Mouse (Mus musculus) layer of hippocampus, adult 8-10 months (tissue): ENCODE measurements around the gene Wbp11. TPM values are rescaled to one million over a fixed set of nuclear protein-coding genes. Genes with fewer than 3 reads are reported as not detected.
A peak's percentile ranks its signal among the peaks of the same experiment; 100 is the strongest.
"Not testable (repeated sequence)": the region's sequence is repeated elsewhere in the genome, so short reads cannot be mapped to it uniquely, and the experiment has no call there.

Experiments used
- DNase-seq, 2 experiments: peaks; one replicate each; pipeline ENCODE4 v3.0.0; 2022; ENCODE audit warnings: low spot score in 2 of 2
- total RNA-seq, 4 experiments: library from RNA; stranded (reverse); gene quantifications; 2 replicates each; pipeline ENCODE4 v1.2.4; 2022

Gene Wbp11
- total RNA-seq, 4 experiments from 2014 or later, result 115 to 129 (median 123) TPM

DNA sequence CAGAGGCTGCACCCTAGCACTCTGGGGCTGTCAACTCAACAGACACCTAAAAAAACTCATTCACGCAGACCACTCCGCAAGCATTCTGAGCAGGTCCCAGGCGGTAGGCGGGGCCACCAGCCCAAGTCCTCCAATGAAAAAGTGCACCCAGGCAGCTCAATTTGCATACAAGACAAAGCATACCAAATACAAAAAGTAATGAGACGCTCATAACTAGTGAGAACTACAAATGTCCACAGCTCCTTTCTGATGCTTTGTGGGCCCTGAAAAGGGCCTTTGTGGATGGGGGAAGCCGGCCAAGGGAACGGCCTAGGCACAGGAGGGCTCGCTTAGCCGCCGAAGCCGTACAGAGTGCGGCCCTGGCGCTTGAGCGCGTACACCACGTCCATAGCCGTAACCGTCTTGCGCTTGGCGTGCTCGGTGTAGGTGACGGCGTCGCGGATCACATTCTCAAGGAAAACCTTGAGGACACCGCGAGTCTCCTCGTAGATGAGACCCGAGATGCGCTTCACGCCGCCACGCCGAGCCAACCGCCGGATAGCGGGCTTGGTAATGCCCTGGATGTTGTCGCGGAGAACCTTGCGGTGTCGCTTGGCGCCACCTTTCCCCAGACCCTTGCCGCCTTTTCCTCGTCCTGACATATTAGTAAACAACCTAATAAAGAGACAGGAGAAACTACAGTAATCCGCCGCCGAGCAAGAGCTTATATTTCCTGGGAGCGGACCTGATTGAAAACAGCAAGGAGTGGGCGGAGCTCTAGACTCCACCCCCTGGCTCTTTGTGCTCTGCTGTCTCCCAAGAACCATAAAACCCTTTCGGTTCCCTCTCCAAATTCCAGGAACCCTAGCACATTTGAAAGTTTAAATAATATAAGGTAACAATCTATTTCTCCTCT lies 24.0 kb downstream of the Wbp11 start, which contains the start of gene Hist4h4:
Gene Hist4h4 (minus strand): TSS at position 677 of the 895 bp plus-strand sequence.
- DNase-seq, result peak; percentile 91 to 98

DNA sequence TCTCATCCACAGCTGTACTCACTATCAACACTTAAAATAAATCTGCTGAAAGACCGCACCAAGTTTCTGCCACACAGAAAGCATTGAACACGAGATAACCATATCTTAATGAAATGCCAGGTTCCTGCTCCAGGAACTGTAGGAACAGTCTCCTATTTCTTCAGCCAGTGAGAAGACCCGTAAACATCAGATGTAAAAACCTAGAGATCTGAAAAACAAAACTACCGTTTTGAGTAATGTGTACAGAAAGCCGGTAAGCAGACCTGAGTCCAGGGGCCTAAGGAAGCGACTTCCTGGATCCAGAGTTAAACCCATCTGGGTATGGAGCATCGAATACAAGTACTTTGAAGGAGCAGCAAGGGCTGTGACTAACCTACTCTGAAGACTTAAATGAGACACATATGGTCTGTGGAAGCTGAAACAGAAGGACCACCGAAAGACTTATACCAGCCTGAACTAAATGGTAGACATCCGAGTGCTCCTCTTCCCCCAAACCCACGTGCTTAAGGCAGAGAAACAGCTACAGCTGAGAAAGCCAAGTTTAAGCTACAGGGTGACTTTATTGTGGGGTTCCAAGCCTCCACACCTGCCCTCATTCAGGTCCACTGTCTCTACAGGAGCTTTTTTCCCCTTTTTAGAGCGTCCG lies 24.8 kb downstream of the Wbp11 start:
- DNase-seq, result no peak

DNA sequence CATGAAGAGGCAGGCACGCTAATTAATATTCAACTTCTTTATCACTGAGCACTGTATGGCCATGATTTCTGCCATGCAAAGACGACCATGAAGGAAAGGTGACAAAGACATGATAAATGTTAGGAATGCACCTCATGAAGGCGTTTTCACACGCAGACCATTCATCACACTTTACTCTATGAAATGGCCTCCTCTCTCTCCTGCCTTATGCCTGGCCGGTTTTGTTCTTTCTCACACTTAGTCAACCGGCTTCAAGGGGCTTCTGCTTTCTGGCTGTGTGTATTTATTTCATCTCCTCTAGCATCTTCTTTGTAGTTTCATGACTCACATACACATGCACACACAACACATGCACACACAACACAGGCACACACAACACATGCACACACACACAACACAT lies 26.8 kb downstream of the Wbp11 start:
- no peak for DNase-seq

DNA sequence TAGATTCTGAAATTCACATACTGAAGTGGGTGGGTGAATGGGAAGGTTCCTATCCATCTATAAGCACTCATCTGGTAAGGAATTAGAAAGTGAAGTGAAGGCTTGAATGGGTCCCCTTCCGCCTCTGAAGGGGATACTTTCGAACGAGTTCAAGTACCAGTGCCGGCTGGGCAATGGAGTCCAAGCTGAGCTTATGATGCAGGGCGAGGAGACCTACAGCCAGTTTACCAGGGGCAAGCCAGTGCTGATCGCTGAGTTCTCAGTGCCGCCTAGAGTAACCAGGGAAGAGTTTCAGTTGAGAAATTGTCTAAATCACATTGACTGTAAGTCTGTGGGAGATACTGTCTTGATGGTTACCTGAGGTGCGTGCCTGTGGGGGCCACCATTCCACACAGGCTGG lies 27.3 kb downstream of the Wbp11 start:
- no peak for DNase-seq

DNA sequence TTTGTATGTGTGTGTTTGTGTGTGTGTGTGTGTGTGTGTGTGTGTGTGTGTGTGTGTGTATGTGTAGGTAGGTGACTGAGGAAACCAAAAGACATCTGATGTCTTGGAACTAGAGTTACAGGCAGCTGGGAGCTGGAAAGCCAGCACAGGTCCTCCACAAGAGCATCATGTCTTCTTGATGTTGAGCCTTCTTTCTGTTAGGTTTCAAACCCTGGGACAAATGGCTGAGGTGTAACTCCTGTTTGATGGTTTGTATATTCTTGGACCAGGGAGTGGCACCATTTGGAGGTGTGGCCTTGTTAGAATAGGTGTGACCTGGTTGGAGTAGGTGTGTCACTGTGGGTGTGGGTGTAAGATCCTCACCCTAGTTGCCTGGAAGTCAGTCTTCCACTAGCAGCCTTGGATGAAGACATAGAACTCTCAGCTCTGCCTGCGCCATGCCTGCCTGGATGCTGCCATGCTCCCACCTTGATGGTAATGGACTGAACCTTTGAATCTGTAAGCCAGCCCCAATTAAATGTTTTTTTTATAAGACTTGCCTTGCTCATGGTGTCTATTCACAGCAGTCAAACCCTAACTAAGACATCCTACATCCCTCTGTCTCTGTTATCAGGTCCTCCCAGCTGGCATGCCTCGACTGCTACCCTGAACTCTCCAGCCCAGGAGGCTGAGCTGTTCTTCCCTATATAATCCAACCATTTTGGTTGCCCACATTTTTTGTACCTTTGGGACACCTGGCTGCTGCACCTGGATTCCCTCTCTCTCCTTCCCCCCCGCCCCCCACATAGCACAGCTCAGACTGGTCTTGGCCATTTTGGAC lies 29.9 kb downstream of the Wbp11 start:
- DNase-seq, result not testable (repeated sequence)

DNA sequence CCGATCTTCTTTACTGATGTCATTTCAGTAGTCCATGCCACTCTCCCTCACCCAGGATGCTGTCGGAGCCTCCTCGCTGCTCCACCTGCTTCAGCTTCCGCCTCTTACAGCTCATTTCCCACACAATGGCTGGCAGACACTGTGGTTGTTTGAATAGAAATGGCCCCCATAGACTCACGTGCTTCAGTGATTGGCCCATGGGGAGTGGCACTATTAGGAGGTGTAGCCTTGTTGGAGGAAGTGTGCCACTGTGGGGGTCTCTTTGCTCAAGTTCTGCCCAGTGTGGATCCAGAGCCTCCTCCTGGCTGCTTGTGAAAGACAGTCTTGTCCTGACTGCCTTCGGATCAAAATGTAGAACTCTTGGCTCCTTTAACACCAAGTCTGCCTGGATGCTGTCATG lies 32.2 kb downstream of the Wbp11 start:
- DNase-seq, result no peak

DNA sequence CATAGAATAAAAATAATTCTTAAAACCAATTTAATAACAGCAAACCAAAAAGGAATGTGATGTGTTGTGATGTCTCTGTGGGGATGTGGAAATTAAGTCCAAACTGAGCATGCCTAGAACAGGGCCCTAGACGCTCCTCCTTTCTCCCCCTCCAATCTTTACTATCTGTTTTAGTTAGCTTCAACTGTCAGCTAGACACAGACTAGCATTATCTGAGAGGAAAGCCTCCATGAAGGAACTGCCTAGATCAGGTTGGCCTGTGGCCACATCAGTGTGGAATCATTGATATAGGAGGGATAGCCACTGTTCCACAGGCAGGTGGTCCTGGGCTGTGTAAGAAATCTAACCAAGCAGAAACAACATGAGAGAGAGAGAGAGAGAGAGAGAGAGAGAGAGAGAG lies 32.9 kb downstream of the Wbp11 start:
- DNase-seq, result no peak

DNA sequence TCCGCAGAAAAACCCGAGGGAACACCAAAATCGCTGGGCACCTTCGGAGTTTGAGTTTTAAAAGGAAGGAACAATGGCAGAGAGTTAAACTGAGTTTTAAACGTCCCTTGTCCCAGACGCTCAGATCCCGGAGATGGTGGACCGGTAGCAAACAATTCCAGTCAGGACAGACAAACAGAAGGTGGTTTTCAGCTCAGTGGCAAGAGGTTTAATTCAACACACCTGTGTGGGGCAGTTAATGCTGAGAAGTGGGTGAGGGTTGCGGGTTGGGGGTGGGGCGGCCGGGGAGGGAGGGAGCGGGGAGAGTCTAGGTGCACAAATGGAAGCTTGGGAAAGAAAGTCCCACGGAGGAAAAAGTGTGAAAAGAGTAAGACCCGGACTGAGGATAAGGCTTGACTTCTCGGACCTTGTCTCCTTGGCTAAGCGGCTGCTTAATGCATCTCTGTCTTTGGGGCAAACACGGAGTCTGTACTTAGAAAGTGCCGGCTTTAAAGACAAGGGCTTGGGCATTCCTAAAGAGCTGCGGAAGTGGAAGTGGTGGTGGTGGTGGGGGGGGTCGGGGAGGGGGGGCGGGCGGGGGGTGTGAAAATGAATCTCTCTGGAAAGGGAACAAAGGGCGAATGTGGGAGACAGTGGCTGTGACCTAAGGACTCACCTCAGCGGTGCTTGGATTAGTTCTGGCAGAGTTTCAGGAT lies 34.1 kb downstream of the Wbp11 start:
- no peak for DNase-seq

DNA sequence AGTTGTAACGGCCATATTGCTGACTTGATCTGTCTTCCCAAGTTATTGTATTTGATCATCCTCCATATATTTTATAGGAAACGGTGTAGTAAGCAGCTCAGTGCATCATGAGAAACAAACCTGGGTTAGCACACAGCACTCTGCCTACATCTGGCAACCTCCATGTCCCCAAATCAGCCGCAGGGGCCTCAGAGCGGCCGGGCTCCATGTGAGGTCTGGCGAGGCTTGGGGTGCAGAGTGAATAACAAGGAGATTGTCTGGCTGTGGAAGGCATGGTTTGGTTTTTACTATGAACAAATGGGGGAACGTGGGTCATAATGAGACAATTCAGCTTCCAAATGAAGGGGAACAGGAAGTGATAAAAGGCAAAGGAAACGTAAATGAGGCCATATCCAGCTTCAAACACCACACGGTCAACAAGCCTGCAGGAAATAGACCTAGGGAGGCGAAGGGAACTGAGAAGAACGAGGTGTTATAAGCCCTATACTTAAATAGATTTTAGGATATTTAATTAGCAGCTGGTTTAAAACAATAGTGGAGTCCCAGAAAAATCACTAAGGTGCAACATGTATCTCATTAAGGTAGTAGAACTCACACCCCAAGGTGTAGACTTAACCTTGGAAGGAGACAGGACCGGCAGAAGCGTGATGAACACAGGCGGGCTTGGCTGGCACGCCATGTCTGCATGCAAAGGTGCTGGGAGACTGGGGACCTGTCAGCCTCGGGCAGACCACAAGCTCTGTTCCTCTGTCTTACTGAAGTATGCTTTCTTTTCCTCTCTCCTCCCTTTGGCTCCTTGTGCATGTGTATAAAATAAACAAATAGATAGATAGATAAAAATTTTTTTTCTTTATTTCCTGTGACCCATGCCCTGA lies 34.9 kb downstream of the Wbp11 start:
- no peak for DNase-seq

DNA sequence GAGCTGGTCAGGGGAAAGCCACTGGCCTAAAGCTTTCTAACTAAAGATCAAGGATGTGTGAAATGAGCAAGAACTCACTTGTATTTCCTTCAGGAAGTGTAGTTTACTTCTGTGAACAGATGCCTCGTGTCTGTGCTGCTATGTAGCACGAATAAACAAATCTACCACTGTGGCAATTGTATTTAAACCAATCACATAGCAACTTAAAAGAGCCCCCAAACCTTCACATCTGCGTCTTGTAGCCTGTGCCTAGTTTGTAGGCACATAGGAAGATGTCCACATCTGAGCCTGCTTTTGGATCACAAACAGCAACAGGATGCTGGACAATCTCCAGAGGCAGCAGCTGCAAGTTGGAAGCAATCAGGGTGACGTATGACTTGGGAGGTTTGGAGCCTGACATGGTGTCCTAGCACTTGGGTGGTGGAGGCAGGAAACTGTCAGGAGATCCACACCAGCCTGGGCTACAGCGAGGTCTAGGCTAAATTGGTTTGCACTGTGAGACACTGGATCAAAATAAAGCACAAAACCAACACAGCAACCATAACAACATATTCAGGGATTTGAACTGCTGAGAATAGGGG lies 38.6 kb downstream of the Wbp11 start:
- no peak for DNase-seq

DNA sequence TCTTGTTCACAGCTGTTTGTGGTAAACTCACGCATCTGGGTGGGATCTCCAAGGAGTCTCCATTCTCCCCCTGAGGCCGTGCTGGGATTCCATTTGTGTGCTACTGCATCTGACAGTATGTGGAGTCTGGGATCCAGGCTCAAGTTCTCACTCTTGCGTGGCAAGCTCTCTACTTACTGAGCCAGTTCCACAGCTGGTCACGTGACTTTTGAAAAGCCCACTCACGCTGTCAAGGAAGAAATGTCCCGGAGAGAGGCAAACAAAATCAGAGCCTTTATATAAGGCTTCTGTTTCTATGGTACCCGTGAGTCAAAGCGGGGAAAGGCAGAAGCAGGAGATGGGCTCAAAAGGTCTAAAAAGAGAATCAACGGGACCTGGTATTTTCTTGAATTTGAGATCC lies 45.3 kb downstream of the Wbp11 start:
- no peak for DNase-seq

DNA sequence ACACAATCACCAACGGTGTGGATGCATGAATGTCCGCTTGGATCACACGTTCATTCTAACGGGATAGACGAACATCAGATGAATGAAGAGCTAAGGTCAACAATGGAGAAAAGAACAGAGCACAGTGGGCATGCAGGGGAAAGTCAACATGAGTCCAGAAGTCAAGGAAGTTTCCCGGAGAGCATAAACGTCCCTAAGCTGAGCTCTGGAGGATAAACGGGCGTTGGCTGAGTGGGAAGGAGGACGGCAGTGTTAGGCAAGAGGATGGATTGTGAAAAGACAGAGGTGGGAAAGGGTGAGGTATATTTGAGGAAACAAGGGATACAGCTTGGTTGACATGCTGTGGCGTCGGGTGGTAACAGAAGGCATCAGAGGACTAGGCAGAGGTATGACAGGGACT lies 45.9 kb downstream of the Wbp11 start:
- no peak for DNase-seq

DNA sequence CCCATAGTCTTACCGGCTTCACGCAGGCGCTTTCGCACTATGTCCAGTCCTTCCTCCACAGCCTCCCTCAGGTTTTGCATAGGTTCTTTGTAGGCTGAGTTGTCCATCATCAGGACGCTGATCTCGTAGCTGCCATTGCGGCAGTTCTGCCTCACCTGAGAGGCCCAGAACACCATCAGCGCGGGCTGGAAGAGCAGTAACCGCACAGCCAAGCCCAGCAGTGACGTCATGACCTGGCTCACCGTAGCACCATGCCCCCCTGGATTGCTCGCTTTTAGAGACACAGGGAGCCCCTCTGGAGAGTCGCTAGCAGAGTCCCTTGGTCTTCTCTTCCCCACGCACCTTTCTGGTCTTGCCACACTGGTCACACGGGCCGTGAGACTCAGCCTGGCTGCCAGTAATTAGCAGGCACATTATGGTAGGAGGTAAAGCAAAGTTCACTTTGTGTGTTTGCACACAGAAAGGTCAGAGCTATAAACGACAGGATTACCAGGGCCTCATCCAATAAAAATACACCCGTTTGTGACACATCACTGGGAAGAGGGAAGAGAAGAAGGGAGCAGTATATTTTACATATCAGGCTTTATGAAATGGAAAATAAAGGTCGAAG lies 46.6 kb downstream of the Wbp11 start, which contains the start of gene Gucy2c:
Gene Gucy2c (minus strand): TSS at position 389 of the 610 bp plus-strand sequence.
- DNase-seq, result no peak

DNA sequence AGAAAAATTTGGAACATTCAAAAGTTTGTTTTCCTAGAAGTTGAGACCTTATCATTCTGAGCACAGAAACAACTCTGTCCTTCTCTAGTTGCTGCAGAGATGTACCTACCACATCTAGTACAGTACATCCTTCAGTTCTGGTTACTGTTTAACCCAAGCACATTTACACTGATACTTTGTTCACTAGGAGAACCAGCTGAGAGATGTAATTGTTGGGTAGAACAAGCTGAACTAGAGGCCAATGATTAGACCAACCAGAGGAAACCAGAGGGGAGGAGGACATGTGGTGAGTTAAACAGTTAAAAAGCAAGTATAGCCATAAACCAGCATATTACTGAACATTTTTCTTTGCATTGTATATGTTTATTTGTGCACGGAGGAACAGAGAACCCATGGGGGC lies 51.6 kb downstream of the Wbp11 start:
- DNase-seq, result no peak

DNA sequence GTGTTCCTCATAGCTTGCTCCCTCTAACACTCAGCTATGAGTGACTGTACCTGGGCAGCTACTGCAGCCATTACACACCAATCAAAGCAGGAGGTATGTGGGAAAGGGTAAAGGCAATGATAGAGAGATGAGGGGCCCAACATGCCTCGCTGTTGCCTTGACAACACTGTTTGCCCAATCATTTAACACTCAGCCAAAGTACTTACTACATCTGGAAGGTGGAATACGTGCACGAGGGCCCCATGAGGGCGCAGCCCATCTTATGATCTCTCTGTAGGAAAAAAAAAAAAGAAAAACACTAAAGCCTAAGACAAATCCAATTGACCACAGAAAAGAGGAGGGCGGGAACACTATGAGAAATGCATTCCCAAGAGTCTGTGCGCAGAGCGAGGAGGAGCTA lies 58.2 kb downstream of the Wbp11 start:
- no peak for DNase-seq

DNA sequence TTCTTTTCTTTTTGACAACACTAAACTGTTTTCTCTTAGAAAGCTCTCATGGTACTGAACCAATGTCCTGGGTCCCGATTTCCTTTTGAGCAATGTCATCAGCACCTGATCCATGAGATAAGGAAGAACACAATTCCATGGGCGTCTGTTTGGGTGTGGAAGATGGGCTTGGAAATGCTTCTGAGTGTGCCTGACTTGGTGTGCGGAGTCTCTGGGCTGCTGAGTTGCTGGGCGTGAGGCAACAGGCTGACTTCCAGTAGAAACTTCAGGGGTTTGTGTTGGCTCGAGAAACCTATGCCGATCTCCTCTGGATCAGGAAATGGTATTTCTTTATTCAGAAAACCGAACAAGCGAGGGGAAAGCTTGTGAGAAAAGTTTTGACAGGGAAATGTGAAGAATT lies 58.9 kb downstream of the Wbp11 start:
- no peak for DNase-seq

DNA sequence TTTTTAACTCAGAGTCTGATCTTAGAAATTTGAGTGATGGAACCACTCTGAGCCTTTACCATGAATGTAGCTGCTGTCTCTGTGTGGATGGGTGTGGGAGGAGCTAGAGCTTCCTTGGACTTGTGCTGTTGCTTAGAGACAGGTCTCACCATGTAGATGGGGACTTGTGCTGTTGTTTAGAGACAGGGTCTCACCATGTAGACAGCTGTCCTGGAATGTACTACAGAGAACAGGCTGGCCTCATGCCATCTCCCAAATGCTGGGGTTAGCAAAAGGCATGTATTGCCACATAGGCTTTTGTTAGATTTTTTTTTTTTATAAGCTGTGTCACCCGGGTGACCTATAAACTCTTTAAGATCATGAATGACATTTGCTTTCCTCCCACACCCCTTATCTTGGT lies 64.1 kb downstream of the Wbp11 start:
- no peak for DNase-seq
